Mouse (Mus musculus): ENCODE measurements at regions not wholly inside any gene's neighbourhood (a gene's known extent, or its start where the extent isn't known, plus 50 kb on each side); places are given as distances from the start of the nearest gene placed in this dataset.

- TF ChIP-seq CTCF (IDR thresholded peaks at IDR 0.05; ENCODE audit: control insufficient read depth, insufficient read depth, insufficient replicate concordance, low read depth, low read length) (no peak), POLR2A (IDR thresholded peaks at IDR 0.05; ENCODE audit: control insufficient read depth, low read depth, low read length) (no peak)
Observed at GRCm38 (mm10) chr16:21339061-21339459, 83.9 kb upstream of the Vps8 start.
